In the genomic region with DNA sequence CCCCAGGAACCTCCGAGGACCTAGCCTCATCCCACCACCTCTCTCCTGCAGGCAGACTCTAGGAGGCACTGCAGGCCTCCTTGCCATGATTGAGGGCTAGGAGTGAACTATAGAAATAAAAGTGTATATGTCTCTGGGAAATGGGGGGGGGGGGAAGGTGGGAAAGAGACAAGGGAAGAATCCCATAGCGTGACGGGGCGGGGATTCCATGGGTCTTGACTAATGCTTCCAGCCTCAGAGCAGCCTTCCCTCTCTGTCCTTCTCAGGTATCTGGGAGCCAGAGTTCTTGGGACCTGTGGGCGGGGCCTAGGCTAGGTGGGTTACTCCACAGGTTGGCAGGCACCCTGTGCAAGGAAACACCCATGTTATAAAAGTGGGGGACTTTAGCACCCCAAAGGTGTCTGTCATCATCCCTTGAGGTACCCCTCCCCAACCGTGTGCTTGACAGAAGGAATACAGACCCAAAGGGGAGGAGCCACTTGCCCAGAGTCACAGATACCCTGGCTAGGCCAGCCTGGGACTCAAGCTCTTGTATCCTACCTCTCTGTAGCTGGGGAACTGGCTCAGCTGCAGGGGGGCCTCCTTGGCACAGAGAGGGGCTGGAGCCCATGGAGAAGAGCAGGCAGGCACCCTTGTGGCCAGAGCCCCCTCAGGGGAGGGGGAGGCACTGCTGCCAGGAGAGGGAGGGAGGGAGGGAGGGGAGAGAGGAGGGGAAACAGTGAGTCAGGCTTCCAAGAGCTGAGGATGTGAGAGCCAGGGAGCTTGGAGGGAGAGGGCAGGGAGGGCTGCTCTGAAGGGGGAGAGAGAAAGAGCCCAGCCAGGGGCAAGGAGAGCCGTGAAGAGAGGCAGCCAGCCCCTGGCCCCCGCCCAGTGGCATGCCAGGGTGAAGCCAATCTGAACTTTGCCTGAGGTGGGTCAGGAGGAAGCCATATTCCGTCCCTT, we compare ENCODE assay signal across 8 mouse cellular contexts. TPM values are rescaled to one million over a fixed set of nuclear protein-coding genes. Genes with fewer than 3 reads are reported as not detected.
DNase-seq lines count a peak whose midpoint lies in the region; ATAC-seq lines count a peak whose summit lies in the region.

No protein-coding gene starts in this region.

- peak overlapping the region; percentile 97 for H3K4me3 ChIP-seq in hindbrain, embryonic 10.5 days
- no peak overlapping the region for H3K4me3 ChIP-seq in hindbrain, embryonic 11.5 days (ENCODE audit: low read depth, low read length)
- no peak overlapping the region for H3K4me3 ChIP-seq in forebrain, embryonic 13.5 days
- no peak overlapping the region for H3K4me3 ChIP-seq in limb, embryonic 11.5 days (ENCODE audit: low read depth, low read length)

- peak overlapping the region; percentile 79 for H3K27ac ChIP-seq in hindbrain, embryonic 10.5 days
- no peak overlapping the region for H3K27ac ChIP-seq in hindbrain, embryonic 11.5 days (ENCODE audit: low read depth, low read length)
- H3K27ac ChIP-seq in forebrain, embryonic 13.5 days, result peak overlapping the region; percentile 45
- 0 out of 2 replicates have a peak overlapping the region, but pooled peaks have one; percentile 23 for H3K27ac ChIP-seq in limb, embryonic 11.5 days (replicated peaks; ENCODE audit: low read depth, low read length)

- H3K9ac ChIP-seq in hindbrain, embryonic 11.5 days (ENCODE audit: low read depth, low read length), result no peak overlapping the region
- H3K9ac ChIP-seq in forebrain, embryonic 13.5 days, result peak overlapping the region; percentile 26
- H3K9ac ChIP-seq in limb, embryonic 11.5 days (ENCODE audit: low read length), result no peak overlapping the region; the same call in 1 of the 2 replicates

- no peaks in the 10 kb centered on the region for H3K9me3 ChIP-seq in hindbrain, embryonic 10.5 days
- H3K9me3 ChIP-seq in hindbrain, embryonic 11.5 days (ENCODE audit: control insufficient read depth, low read length), result no peaks in the 10 kb centered on the region
- no peaks in the 10 kb centered on the region for H3K9me3 ChIP-seq in forebrain, embryonic 13.5 days (replicated peaks)
- no peaks in the 10 kb centered on the region for H3K9me3 ChIP-seq in limb, embryonic 11.5 days (ENCODE audit: control insufficient read depth, low read length)

- 17% methylated on average over 9 of the region's 9 CpGs for WGBS in hindbrain, embryonic 10.5 days
- whole genome bisulfite sequencing in hindbrain, embryonic 11.5 days, result 41% methylated on average over 9 of the region's 9 CpGs
- 30% methylated on average over 9 of the region's 9 CpGs for WGBS in forebrain, embryonic 13.5 days
- WGBS in limb, embryonic 11.5 days, result 32% methylated on average over 9 of the region's 9 CpGs

- no peak overlapping the region for H3K4me2 ChIP-seq in hindbrain, embryonic 11.5 days (replicated peaks; ENCODE audit: low read depth, low read length)
- peak overlapping the region; percentile 94 for H3K4me2 ChIP-seq in forebrain, embryonic 13.5 days
- H3K4me2 ChIP-seq in limb, embryonic 11.5 days (ENCODE audit: low read depth, severe bottlenecking), result no peak overlapping the region; the same call in 1 of the 2 replicates

- no peaks in the 10 kb centered on the region for H3K36me3 ChIP-seq in hindbrain, embryonic 10.5 days
- H3K36me3 ChIP-seq in hindbrain, embryonic 11.5 days (ENCODE audit: control insufficient read depth, insufficient read depth, low read length), result no peaks in the 10 kb centered on the region
- no peaks in the 10 kb centered on the region for H3K36me3 ChIP-seq in forebrain, embryonic 13.5 days (ENCODE audit: poor library complexity, severe bottlenecking)
- no peaks in the 10 kb centered on the region for H3K36me3 ChIP-seq in limb, embryonic 11.5 days (ENCODE audit: control insufficient read depth, insufficient read depth, low read length)

- no peak for ATAC-seq in hindbrain, embryonic 11.5 days (ENCODE audit: low FRiP score)
- no peak for ATAC-seq in forebrain, embryonic 13.5 days
- ATAC-seq in limb, embryonic 11.5 days (ENCODE audit: insufficient number of reproducible peaks, low FRiP score, low TSS enrichment, low read depth), result no peak

- H3K4me1 ChIP-seq in hindbrain, embryonic 10.5 days (replicated peaks), result peaks cover 96% of the 10 kb centered on the region
- H3K4me1 ChIP-seq in hindbrain, embryonic 11.5 days (replicated peaks; ENCODE audit: control insufficient read depth, insufficient read depth, low read length), result peaks cover 45% of the 10 kb centered on the region
- peaks cover 82% of the 10 kb centered on the region for H3K4me1 ChIP-seq in forebrain, embryonic 13.5 days
- peaks cover 69% of the 10 kb centered on the region for H3K4me1 ChIP-seq in limb, embryonic 11.5 days (ENCODE audit: control insufficient read depth, insufficient read depth, low read length)

- no peak for DNase-seq in hindbrain, embryonic 10.5 days (ENCODE audit: low spot score)
- no peak for DNase-seq in hindbrain, embryonic 11.5 days (ENCODE audit: low spot score)
- DNase-seq in Muller cell, postnatal 12 days (ENCODE audit: inconsistent ontology term), result peak; percentile 87
- DNase-seq in limb, embryonic 11.5 days (ENCODE audit: low spot score), result no peak
- no peak for DNase-seq in right cerebral cortex, postnatal 14 days
- DNase-seq in right cerebral cortex, postnatal 25 days, result no peak
- DNase-seq in T-cell, adult 2 months (ENCODE audit: low spot score), result no peak

- peaks cover 2% of the 10 kb centered on the region for H3K27me3 ChIP-seq in hindbrain, embryonic 10.5 days (ENCODE audit: insufficient read depth, poor library complexity, severe bottlenecking)
- peaks cover 2% of the 10 kb centered on the region for H3K27me3 ChIP-seq in hindbrain, embryonic 11.5 days (ENCODE audit: control insufficient read depth, insufficient read depth, low read length)
- peaks cover 2% of the 10 kb centered on the region for H3K27me3 ChIP-seq in forebrain, embryonic 13.5 days
- no peaks in the 10 kb centered on the region for H3K27me3 ChIP-seq in limb, embryonic 11.5 days (ENCODE audit: control insufficient read depth, insufficient read depth, low read length)

RNA-seq across cellular contexts. Expression of gene Ahdc1, which starts 4.9 kb away (rescaled TPM):
- 9.0 and 9.7 TPM in 2 replicates for polyA plus RNA-seq in hindbrain, embryonic 10.5 days (2016; fragmentation: Nextera tagmentation; extraction: Ambion mirVana)
- polyA plus RNA-seq in hindbrain, embryonic 11.5 days (2014; fragmentation: Nextera tagmentation; extraction: Ambion mirVana), result 6.8 and 9.0 TPM in 2 replicates
- polyA plus RNA-seq in forebrain, embryonic 13.5 days (2015; fragmentation: Nextera tagmentation; extraction: Ambion mirVana), result 7.3 and 8.1 TPM in 2 replicates
- polyA plus RNA-seq in limb, embryonic 11.5 days (2014; fragmentation: Nextera tagmentation; extraction: Ambion mirVana), result 10.2 and 10.5 TPM in 2 replicates

RNA-seq across cellular contexts. Expression of gene Fgr, which starts 42.1 kb away (rescaled TPM):
- polyA plus RNA-seq in hindbrain, embryonic 10.5 days (2016; fragmentation: Nextera tagmentation; extraction: Ambion mirVana), result 0.14 TPM in 1 of 2 replicates, not detected in the other
- 0.08 and 0.34 TPM in 2 replicates for polyA plus RNA-seq in hindbrain, embryonic 11.5 days (2014; fragmentation: Nextera tagmentation; extraction: Ambion mirVana)
- not detected in 2 replicates for polyA plus RNA-seq in forebrain, embryonic 13.5 days (2015; fragmentation: Nextera tagmentation; extraction: Ambion mirVana)
- 0.17 and 0.35 TPM in 2 replicates for polyA plus RNA-seq in limb, embryonic 11.5 days (2014; fragmentation: Nextera tagmentation; extraction: Ambion mirVana)
